Mouse (Mus musculus) heart, adult 18-20 months (tissue): Measurements from ENCODE around the gene Asna1. TPM values are rescaled to one million over a fixed set of nuclear protein-coding genes. Genes with fewer than 3 reads are reported as not detected.

Experiments
- DNase-seq, 2 experiments: peaks; one replicate each; pipeline ENCODE4 v3.0.0; 2021 to 2022; ENCODE audit warnings: mixed read lengths in 1 of 2
- total RNA-seq, 2 experiments: library from RNA; stranded (reverse); gene quantifications; 2 replicates each; pipeline ENCODE4 v1.2.3; 2021

Asna1 gene
- total RNA-seq, 2 experiments from 2014 or later = 64.7 to 67.3 TPM

GRCm38 (mm10) chr8:84989810-84990209, 35.3 kb downstream of the Asna1 start:
- peak; percentile 95 to 99 for DNase-seq

DNA sequence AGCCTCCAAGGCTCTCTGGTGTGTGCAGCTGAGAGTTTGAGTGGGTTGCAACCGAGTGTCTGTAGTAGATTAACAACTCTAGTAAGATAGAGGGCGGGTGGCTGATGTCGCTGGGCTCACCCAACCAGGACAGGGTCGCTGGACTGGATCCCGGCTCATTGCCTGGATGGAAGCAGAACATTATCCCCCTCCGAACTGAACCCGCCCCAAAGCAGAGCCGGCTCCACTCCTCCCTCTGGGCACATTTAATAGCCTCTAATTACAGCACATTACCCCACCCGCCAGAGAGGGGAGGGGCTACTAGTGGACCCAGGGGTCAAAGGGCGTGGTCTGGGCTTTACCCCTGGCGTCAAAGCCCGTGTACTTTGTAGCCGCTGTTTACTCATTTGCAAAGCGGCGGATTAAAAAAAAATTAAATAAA, 35.8 kb downstream of the Asna1 start:
- peak; percentile 79 to 80 for DNase-seq

- peak; percentile 57 to 71 for DNase-seq
These were observed 37.2 kb downstream of the Asna1 start for GRCm38 (mm10) chr8:84987903-84988302.

GRCm38 (mm10) chr8:84987388-84987787, 37.7 kb downstream of the Asna1 start:
- DNase-seq = no peak

DNA sequence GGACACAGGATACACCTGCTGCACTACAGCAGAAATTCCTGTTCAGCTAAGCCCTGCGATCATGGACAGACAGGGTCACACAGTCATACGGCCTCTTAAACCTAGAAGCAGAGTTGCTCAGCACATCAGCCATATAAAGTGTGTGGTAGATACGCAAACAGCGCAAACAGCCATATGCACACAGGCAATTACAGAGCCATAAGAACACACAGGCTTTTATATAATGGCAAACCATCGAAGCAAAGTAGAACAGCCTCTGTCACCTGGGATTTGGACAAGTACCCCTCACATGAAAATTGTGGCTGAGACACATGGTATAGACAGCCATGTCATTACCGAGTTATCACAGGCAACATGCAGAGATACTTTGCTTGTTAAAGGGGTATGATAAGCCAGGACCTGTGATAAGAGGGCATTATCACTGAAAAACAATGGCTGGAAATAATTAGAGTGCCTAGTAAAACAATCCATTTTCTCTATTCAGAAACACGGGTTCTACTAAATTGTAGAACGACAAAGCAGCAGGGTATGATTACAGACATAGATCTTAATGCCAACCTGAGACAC, 38.6 kb downstream of the Asna1 start:
- DNase-seq = no peak

- peak; percentile 91 to 95 for DNase-seq
These were observed 39.2 kb downstream of the Asna1 start for GRCm38 (mm10) chr8:84985684-84986378.

GRCm38 (mm10) chr8:84985049-84985683, 39.9 kb downstream of the Asna1 start:
- DNase-seq = no peak

DNA sequence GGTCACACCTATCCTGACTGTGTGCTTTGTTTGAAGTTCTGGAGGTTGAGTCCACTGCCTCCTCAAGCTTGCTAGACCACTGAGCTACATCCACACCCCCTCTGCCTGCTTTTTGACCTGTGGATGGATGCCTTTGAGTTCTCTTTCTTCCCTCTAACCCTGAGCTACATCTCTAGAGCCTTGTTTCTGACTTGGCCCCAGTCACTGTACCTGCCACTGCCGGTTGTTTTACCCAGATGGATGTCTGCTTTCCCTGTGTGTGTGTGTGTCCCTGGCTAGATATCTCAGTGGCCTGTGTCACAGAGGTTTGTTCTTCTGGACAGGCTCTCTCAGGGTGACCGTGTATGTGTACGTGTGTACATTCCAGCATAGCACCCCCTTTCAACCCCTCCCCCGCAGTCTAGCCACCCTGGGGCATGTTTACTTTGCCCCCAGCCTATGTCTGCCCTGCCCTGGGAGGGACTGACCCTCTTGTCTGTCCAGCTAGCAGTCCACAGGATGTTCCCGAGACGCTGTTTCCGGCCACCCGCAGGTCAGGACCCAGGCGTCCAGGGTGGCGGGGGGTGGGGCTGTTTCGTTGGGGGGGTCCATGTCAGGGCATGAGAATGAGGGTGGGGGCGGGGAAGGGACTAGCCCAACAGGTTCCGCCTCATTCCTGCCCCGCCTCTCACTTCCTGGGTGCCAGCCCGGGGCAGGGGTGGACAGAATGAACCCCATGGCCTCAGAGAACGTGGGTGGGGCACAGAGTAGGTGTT, 40.6 kb downstream of the Asna1 start:
- peak in 1 of 2 experiments; percentile 68 for DNase-seq

DNA sequence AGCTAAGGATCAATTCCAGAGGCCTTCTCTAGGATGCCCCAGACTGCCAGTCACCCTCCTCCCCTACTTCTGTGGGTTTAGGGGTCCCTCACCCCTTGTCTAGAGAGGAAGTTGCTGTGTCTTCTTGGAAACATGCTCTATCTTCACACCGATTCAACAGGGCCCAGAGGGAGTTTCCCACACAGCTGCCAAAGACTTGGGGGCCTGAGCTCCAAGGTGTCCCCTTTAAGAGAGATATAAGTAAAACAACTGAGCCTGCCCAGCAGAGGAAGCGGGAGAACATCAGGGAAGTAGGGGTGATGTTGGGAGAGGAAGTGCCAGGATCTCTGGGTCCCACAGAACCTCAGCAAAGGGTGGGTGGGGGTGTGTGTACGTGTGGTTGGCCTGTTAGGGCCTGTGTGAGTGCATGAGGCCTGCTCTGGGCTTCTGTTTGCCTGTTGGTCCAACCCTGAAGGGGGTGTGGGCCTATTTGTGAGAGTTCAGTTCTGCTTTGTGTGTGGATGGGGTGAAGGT, 42.5 kb downstream of the Asna1 start:
- DNase-seq = peak in 1 of 2 experiments; percentile 31

GRCm38 (mm10) chr8:84981644-84982498, 43.2 kb downstream of the Asna1 start:
- DNase-seq = no peak

GRCm38 (mm10) chr8:84980622-84981358, 44.3 kb downstream of the Asna1 start:
- DNase-seq = peak; percentile 87 to 89

GRCm38 (mm10) chr8:84979599-84980421, 45.3 kb downstream of the Asna1 start:
- peak; percentile 95 to 97 for DNase-seq

GRCm38 (mm10) chr8:84978248-84978940, 46.7 kb downstream of the Asna1 start, which contains the start of gene Junb:
TSS of gene Junb (minus strand) at chr8:84978718.
- peak; percentile 98 to 99 for DNase-seq

DNA sequence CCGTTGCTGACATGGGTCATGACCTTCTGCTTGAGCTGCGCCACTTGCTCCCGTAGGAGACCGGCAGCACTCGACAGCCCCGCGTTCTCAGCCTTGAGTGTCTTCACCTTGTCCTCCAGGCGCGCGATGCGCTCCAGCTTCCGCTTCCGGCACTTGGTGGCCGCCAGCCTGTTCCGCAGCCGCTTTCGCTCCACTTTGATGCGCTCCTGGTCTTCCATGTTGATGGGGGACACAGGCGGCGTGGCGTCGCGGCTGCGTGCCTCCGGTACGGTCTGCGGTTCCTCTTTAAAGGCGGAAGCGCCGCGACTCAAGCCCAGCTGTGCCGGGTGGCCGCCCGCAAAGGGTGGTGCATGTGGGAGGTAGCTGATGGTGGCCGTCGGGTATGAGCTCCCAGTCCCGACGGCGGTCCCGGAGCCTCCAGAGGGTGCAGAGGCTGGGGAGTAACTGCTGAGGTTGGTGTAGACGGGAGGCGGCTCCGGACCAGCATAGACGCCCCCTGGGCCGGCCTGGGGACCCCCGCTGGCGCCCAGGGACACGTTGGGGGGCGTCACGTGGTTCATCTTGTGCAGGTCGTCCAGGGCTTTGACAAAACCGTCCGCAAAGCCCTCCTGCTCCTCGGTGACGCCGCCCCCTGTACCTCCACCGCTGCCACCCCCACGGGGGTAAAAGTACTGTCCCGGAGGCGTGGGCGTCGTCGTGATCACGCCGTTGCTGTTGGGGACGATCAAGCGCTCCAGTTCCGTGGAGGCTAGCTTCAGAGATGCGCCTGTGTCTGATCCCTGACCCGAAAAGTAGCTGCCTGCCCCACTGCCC, 47.4 kb downstream of the Asna1 start:
- peak; percentile 83 to 86 for DNase-seq

- DNase-seq = no peak
These were observed 48.2 kb downstream of the Asna1 start for GRCm38 (mm10) chr8:84976763-84977434.

GRCm38 (mm10) chr8:84976031-84976762, 48.9 kb downstream of the Asna1 start:
- DNase-seq = peak; percentile 98

GRCm38 (mm10) chr8:84975434-84975833, 49.6 kb downstream of the Asna1 start:
- DNase-seq = peak; percentile 73 to 82
